Mouse (Mus musculus): ENCODE measurements around the gene Grin2c. TPM values are rescaled to one million over a fixed set of nuclear protein-coding genes. Genes with fewer than 3 reads are reported as not detected.

Grin2c gene
- polyA plus RNA-seq, 1 experiment, result 35.8 TPM

DNA sequence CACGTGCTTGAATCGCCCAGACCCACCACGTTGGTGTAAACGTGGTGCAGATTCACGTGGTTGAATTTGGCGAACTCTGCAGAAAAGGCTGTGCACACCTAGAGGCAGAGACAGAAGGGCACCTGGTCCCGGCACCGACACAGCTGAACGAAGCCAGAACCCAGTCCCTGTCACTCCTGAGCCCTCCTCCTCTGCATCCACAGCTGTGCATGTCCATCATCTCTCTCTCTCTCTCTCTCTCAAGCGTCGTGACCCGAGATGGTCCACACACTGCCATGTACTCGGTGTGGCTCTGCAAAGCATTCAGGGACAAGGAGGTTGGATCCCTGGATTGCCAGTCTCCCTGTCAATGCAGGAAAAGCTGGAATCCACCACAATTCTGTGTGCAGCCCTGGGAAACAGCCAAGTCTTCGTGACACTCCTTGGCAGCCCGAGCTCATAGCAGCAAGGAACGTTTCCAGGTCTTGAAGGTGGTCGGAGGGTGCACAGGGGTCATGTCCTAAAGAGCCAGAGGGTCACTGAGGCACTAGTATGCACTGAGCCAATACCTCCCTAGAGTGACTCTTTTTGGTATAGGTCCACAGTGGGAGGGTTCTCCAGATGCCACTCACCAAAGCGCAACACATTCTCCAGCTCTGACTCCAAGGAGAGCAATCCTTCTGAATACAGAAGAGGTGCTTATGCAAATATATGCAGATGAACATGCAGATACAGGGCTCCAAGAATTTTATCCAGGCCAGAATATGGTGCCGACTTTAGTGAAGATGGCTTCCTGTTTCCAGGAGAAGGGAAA, 19.4 kb upstream of the Grin2c start:
- no peak for TF ChIP-seq CTCF (IDR thresholded peaks at IDR 0.05; ENCODE audit: extremely low read depth, insufficient read depth, low read length)
- Histone ChIP-seq H3K4me3 (ENCODE audit: insufficient read depth, low read length) (no peak overlapping the region), H3K4me1 (ENCODE audit: control insufficient read depth, insufficient read depth, low read length) (0 out of 2 replicates have a peak, but pooled peaks cover 3% of the 10 kb centered on the region), H3K27ac (ENCODE audit: insufficient read depth, low read length) (0 out of 2 replicates have a peak overlapping the region, but pooled peaks have one; percentile 17)

DNA sequence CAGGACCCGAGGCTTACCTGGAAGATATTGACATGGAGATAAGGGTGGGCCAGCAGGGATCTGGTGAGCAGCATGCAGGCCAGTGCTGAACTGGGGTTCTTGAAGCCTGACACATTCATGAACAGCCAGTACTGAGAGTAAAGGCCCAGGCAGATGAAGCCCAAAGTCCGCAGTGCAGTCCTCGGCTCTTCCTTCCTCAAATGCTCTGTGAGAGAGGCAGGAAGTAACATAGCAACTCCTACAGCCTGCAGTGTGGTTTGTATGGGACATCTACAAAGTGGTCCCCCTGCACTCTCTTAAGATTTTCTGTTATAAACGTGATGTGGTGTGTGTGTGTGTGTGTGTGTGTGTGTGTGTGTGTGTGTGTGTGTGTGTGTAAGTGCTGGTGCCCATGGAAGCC, 18.2 kb upstream of the Grin2c start:
- no peak for TF ChIP-seq POLR2A (IDR thresholded peaks at IDR 0.05; ENCODE audit: extremely low read depth, insufficient read depth, low read length)
- TF ChIP-seq CTCF (IDR thresholded peaks at IDR 0.05; ENCODE audit: extremely low read depth, insufficient read depth, low read length), result no peak
- H3K4me3 ChIP-seq (ENCODE audit: insufficient read depth, low read length), result no peak overlapping the region
- H3K4me1 ChIP-seq (ENCODE audit: control insufficient read depth, insufficient read depth, low read length), result 0 out of 2 replicates have a peak, but pooled peaks cover 3% of the 10 kb centered on the region
- no peak overlapping the region for H3K27ac ChIP-seq (ENCODE audit: insufficient read depth, low read length)

DNA sequence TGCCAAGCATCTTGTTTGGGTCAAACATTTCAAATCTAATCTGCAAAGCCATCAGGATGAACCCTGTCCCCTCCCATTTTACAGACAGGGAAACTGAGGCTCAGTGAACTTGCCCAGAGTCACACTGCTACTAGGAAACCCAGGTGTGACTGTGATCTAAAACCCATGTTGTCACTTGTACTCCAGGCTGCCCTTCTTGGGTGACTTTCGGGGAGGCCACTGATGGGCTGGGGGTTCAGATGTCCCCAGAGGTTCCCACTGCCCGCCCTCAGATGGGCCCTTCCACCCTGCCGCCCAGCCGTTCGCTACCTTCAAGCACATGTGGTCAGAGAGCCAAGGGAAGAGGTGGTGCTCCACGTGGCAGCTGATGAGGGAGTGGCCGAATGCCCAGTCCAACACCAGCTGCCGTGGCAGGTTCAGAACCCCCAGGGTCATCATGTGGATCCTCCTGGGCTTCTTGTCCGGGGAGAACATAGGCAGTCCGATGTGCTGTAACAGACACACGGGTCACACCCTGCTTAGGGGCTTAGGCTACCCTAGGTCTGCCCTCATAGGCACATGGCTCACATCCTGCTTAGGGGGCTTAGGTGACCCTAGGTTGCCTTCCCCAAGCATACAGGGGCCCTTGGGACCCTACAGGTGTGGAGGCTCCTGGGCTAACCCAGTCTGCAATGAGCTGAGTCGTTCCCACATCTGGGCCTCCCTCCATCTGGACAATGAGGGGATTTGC, 17.0 kb upstream of the Grin2c start:
- Histone ChIP-seq H3K4me3 (ENCODE audit: insufficient read depth, low read length) (no peak overlapping the region), H3K4me1 (ENCODE audit: control insufficient read depth, insufficient read depth, low read length) (0 out of 2 replicates have a peak, but pooled peaks cover 3% of the 10 kb centered on the region), H3K27ac (ENCODE audit: insufficient read depth, low read length) (no peak overlapping the region)
- TF ChIP-seq CTCF (IDR thresholded peaks at IDR 0.05; ENCODE audit: extremely low read depth, insufficient read depth, low read length) (no peak), POLR2A (IDR thresholded peaks at IDR 0.05; ENCODE audit: extremely low read depth, insufficient read depth, low read length) (no peak)

DNA sequence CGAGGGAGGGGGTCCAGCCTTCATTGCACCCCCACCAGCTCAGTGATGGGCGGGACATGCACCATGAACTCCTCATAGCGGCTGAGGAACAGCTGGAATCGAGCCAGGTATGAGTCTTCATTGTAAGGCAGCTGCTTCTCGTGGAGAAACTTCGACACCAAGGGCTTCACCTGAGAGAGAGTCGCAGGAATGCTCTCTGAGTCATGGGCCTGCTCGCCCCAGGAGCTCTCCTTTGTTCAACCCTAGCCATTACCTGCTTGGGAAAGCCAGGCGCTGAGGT, 16.4 kb upstream of the Grin2c start:
- Histone ChIP-seq H3K4me1 (ENCODE audit: control insufficient read depth, insufficient read depth, low read length) (0 out of 2 replicates have a peak, but pooled peaks cover 3% of the 10 kb centered on the region), H3K27ac (ENCODE audit: insufficient read depth, low read length) (peak overlapping the region; percentile 72), H3K4me3 (ENCODE audit: insufficient read depth, low read length) (no peak overlapping the region)
- TF ChIP-seq POLR2A (IDR thresholded peaks at IDR 0.05; ENCODE audit: extremely low read depth, insufficient read depth, low read length), result no peak
- no peak for TF ChIP-seq CTCF (IDR thresholded peaks at IDR 0.05; ENCODE audit: extremely low read depth, insufficient read depth, low read length)

DNA sequence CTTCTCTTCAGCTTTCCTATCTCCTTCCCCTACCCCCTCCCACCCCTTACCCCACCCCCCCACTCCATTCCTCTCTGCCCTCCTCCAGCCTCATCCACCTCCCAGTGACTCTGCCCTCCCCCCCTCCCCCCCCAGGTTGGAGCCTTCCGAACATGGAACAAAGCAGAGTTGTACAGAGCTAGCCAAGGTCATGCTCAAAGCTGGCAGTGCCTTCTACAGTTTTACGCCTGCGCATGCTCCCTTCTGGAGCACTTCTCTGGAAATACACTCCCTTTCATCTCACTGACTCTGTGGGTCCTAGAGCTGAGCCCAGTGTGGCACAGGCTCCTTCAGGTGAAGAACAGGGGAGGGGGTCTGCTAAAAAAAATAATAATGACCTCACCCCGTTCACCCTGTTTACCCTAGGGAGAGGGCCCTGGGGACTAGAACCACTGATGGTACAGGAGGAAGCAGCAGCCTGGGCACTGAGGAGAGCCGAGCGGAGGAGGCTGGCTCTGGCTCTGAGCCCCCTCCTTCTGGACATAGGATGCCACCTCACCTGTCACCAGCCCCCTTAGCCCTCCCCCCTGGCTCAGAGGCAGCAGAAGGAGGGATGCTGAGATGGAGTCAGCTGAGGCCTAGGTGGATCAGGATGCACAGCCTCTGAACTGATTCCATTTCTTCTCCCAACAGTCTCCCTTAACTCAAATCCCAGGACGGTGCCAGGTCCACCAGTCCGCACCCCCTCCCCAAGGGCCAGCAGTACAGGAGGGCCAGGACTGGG, 15.9 kb upstream of the Grin2c start:
- Histone ChIP-seq H3K27ac (ENCODE audit: insufficient read depth, low read length) (peak overlapping the region; percentile 72), H3K4me3 (ENCODE audit: insufficient read depth, low read length) (no peak overlapping the region), H3K4me1 (ENCODE audit: control insufficient read depth, insufficient read depth, low read length) (0 out of 2 replicates have a peak, but pooled peaks cover 3% of the 10 kb centered on the region)
- no peak for TF ChIP-seq CTCF (IDR thresholded peaks at IDR 0.05; ENCODE audit: extremely low read depth, insufficient read depth, low read length)
- TF ChIP-seq POLR2A (IDR thresholded peaks at IDR 0.05; ENCODE audit: extremely low read depth, insufficient read depth, low read length), result no peak

DNA sequence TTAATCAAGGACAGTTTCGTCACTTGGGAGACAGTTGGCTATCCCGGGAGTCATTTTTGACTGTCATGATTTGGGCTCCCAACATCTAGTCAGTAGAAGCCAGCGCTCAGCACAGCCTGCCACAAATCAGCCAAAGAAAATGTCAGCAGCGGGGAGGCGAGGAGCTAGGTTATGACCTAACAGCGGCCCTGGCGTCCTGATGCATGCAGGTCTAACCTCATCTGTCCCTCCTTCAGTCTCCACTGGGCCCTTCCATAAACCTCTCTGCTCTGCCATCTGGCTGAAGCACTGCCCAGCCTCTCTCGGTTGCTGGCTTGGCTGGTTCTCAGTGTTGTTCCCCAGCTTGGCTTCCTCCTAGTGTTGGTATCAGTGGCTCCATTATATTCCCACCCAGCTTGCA, 15.3 kb upstream of the Grin2c start:
- 0 out of 2 replicates have a peak, but pooled peaks have one; percentile 28 for TF ChIP-seq POLR2A (IDR thresholded peaks at IDR 0.05; ENCODE audit: extremely low read depth, insufficient read depth, low read length)
- no peak for TF ChIP-seq CTCF (IDR thresholded peaks at IDR 0.05; ENCODE audit: extremely low read depth, insufficient read depth, low read length)
- H3K4me3 ChIP-seq (ENCODE audit: insufficient read depth, low read length), result no peak overlapping the region
- peak overlapping the region; percentile 85 for H3K27ac ChIP-seq (ENCODE audit: insufficient read depth, low read length)
- 0 out of 2 replicates have a peak, but pooled peaks cover 3% of the 10 kb centered on the region for H3K4me1 ChIP-seq (ENCODE audit: control insufficient read depth, insufficient read depth, low read length)

DNA sequence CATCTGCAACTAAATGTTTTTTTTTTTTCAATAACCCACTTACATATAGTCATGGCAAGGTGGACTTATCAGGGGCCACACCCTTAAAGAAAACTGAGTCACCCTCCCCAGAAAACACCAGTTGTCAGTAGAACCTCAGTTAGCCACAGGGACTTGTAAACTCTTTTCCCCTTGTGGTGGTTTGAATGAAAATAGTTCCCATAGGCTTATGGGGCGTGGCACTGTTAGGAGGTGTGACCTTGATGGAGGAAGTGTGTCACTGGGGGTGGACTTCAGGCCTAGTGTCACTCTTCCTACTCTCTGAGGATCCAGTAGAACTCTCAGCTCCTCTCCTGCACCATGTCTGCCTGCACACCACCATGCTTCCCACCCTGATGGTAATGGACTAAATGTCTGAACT, 12.7 kb upstream of the Grin2c start:
- TF ChIP-seq CTCF (IDR thresholded peaks at IDR 0.05; ENCODE audit: extremely low read depth, insufficient read depth, low read length) (no peak), POLR2A (IDR thresholded peaks at IDR 0.05; ENCODE audit: extremely low read depth, insufficient read depth, low read length) (no peak)
- Histone ChIP-seq H3K4me3 (ENCODE audit: insufficient read depth, low read length) (no peak overlapping the region), H3K27ac (ENCODE audit: insufficient read depth, low read length) (no peak overlapping the region), H3K4me1 (ENCODE audit: control insufficient read depth, insufficient read depth, low read length) (peaks cover 3% of the 10 kb centered on the region; the same call in 1 of the 2 replicates)

DNA sequence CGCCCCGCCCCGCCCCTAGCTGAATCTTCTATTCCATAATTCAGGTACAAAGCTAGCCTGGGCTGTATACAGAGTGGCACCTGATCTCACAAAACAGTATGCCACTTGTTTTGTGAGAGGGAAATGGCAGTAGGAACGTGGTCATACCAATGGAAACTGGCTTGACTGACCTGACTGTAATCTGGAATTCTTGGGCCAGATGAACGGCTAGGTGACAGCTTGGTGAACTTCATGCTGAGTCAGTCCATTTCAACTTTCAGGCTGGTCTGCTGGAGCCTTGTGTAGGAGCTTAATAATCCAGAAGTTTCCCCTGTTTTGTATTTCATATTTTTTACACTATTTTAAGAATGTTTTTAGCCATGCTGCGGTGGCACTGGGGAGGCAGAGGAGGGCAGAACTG, 11.1 kb upstream of the Grin2c start:
- H3K4me3 ChIP-seq (ENCODE audit: insufficient read depth, low read length), result no peak overlapping the region
- peaks cover 3% of the 10 kb centered on the region; the same call in 1 of the 2 replicates for H3K4me1 ChIP-seq (ENCODE audit: control insufficient read depth, insufficient read depth, low read length)
- H3K27ac ChIP-seq (ENCODE audit: insufficient read depth, low read length), result no peak overlapping the region
- TF ChIP-seq CTCF (IDR thresholded peaks at IDR 0.05; ENCODE audit: extremely low read depth, insufficient read depth, low read length) (no peak), POLR2A (IDR thresholded peaks at IDR 0.05; ENCODE audit: extremely low read depth, insufficient read depth, low read length) (no peak)

DNA sequence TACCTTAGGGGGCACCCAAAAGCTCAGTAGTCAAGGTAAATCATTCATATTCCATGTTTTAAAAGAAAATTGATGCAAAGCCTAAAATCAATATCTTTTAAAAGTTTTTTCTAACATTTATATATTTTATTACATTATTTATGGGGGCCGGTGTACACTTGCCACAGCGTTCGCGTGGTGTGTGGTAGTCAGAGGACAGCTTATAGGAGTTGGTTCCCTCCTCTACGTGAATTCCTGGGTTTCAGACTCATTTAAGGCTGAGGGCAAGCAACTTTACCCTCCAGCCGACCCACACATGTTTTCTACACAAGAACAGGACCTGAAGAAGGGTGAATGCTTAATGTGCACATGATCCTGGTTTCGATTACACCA, 10.5 kb upstream of the Grin2c start:
- H3K27ac ChIP-seq (ENCODE audit: insufficient read depth, low read length), result 0 out of 2 replicates have a peak overlapping the region, but pooled peaks have one; percentile 4
- peak overlapping the region; percentile 47 for H3K4me3 ChIP-seq (ENCODE audit: insufficient read depth, low read length)
- TF ChIP-seq CTCF (IDR thresholded peaks at IDR 0.05; ENCODE audit: extremely low read depth, insufficient read depth, low read length), result no peak
- no peak for TF ChIP-seq POLR2A (IDR thresholded peaks at IDR 0.05; ENCODE audit: extremely low read depth, insufficient read depth, low read length)
- peaks cover 3% of the 10 kb centered on the region; the same call in 1 of the 2 replicates for H3K4me1 ChIP-seq (ENCODE audit: control insufficient read depth, insufficient read depth, low read length)
